Mouse (Mus musculus) adrenal gland, adult 18-20 months (tissue): ENCODE measurements around the gene Rnf111. TPM values are rescaled to one million over a fixed set of nuclear protein-coding genes. Genes with fewer than 3 reads are reported as not detected.

Experiments used
- DNase-seq, 2 experiments: peaks; one replicate each; pipeline ENCODE4 v3.0.0; 2021 to 2022; ENCODE audit warnings: low spot score in 2 of 2
- microRNA-seq, 2 experiments: library from miRNA; unstranded; fragments of <30 nt; microRNA quantifications; one replicate each; pipeline ENCODE4 v1.2.0; 2021; ENCODE audit warnings: borderline number of aligned reads in 2 of 2
- total RNA-seq, 2 experiments: library from RNA; stranded (reverse); gene quantifications; 1 replicate in 1 of 2; 2 replicates in 1 of 2; pipeline ENCODE4 v1.2.3; 2021

Rnf111 gene
- total RNA-seq, 2 experiments from 2014 or later = 34.6 to 38.2 TPM

DNA sequence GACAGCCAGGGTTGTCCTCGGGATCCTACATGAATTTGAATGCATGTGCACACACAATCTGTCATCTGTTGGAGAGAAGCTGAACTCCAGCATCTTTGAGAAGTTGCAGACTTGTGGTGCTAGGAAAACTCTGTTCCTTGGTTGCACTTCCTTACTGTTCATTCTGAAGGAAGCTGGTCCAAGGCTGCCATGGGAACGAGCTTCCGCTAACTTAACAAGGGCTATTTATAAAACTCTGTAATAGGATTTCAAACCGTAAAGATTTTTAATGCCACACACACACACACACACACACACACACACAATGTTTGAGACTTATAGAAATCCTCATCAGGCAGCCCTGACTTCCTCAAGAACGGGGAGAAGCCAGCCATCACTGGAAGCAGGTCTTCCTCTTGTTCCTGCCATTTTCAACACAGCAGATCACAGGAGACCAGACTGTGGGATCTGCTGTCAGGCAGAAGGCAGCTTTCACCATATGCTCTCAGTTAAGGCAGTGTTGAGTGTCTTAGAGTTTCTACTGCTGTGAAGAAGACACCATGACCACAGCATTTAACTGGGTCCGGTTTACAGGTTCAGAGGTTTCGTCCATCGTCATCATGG lies 101.5 kb downstream of the Rnf111 start:
- DNase-seq = no peak

DNA sequence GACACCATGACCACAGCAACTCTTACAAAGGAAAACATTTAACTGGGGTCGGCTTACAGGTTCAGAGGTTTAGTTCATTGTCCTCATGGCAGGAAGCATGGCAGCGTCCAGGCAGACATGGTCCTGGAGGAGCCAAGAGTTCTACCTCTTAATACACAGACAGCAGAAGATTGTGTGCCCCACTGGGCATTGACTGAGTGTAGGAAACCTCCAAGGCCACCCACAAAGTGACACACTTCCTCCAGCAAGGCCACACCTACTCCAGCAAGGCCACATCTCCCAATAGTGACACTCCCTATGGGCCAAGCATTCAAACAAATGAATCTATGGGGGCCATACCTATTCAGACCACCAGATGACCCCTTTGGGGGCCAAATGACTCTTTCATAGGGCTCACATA lies 107.4 kb downstream of the Rnf111 start:
- no peak for DNase-seq

DNA sequence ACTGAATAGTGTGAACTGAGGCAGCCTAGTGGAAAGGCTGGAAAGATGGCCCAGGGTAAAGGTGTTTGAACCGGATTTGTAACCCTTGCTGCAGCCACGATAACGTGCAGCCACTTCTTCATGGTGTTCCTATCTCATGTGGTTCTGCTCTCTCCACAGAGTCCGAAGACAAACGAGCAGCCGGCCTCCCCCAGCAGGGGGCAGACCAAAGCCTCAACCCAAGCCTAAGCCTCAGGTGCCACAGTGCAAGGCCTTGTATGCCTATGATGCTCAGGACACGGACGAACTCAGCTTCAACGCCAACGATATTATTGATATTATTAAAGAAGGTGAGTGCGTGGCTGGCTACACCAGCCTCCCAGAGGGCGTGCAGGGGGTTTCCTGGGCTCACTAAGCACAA lies 107.9 kb downstream of the Rnf111 start:
- no peak for DNase-seq

DNA sequence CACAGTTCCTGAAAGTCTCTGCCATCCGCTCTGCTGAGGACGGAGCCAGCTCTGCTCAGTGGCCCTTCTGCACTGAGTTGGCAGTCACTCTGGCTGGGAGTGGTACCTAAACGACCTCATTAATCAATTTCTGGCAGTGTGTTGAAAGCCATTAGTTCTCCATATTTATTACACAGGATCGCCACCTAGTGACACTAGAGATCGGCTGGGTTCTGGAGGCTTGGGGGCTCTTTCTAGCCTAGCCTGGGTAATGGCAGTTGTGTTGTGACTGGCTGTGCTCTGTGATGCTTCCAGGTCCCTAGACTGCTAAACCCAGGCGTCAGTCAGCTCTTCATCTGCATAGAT lies 111.0 kb downstream of the Rnf111 start:
- DNase-seq = peak in 1 of 2 experiments; percentile 19

DNA sequence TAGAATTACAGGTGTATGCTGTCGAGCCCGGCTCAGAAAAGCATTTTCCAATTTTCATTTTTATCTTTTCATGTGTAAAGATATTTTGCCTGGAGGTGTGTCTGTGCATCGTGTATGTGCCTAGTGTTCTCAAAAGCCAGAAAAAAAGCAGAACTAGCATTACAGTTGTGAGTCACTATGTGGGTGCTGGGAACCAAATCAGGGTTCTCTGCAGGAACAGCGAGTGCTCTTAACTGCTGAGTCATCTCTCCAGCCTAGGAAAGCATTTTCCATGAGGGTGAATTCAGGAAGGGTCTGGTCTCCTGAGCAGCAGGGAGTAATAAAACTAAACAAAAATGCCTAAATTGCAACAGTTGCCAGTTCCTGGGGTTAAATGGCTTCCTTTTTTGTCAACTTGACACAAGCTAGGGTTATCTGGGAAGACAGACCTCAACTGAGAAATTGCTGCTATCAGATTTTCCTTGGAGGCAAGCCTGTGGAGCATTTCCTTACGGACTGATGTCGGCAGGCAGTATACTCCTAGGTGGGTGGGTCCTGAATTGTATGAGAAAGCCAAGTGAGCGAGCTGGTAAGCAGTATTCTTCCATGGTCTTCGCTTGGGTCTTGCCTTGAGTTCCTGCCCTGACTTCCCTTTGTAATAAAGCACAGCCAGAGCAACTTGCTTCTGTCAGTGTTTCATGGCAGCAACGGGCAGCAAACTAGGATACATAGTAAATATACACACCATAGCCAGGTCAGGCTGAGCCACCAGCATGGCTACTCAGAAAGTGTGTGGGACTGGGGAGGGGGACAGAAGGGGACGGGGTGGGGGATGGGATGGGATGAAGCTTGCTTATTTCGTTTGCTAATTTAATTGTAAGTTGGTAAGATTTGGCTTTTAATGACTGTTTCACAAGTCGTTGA lies 111.6 kb downstream of the Rnf111 start:
- DNase-seq = no peak

DNA sequence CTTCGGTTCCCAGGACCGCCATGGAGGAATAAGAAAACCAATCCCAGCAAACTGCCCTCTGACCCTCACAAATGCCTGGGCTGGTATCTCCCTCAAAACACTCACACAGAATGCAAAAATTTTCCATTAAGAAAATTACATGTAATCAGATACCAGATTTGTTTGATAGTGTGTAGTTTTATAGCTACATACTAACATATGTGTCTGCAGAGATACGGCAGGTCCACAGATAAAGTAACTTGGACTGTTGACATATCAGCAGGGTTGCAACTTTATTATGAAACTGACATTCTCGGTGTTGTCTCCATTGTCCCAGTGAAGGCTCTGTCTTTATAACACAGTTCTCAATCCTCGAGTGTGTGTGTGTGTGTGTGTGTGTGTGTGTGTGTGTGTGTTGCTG lies 112.5 kb downstream of the Rnf111 start:
- no peak for DNase-seq

DNA sequence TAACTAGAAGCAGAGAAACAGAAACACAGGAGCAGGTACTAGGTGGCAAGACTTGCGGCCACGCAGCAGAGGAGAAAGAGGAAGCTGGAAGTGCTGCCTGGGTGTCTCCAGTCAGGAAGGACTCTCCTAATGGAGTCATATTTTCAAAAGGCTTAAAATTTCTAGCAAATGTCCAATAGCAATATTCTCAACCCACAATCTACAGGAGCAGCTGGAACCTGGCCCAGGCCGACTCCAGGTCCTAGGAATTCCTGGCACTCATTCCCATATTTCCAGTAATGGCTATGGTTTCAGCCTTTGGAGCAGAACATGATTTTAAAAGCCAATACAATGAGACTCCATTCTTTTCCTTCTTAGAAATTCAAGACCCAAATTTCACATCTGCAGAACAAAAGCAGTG lies 114.0 kb downstream of the Rnf111 start:
- DNase-seq = no peak

DNA sequence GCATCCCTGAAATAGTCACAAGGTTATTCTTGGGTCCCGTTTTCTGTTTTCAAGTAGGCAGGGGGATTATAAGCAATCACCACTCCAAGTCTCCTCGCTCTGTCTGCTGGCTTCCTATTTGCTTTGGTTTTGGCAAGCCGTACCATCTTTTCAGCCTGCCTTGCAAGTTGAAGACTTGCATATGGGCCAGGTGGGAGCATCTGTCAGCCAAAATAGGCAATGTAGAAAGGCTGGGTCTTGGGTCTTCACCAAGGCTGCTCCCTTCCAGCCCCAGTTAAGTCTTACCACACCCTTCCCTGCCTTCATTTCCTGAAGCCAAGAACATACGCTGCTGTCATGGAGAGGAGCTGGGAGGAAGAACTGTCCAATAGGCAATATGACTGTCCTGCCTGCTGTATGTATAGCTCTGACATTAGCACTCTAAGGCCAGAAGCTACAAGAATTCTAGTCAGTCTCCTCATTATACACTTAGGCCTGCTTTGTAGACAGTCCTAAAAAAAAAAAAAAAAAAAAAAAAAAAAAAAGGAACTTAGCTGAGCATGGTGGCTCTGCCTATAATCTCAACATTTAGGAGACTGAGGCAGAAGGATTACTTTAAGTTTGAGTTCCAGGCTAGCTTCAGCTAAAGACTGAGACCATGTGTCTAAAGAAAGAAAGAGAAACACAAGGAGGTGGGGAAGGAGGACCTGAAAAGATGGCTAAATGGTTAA lies 116.0 kb downstream of the Rnf111 start:
- DNase-seq = no peak

DNA sequence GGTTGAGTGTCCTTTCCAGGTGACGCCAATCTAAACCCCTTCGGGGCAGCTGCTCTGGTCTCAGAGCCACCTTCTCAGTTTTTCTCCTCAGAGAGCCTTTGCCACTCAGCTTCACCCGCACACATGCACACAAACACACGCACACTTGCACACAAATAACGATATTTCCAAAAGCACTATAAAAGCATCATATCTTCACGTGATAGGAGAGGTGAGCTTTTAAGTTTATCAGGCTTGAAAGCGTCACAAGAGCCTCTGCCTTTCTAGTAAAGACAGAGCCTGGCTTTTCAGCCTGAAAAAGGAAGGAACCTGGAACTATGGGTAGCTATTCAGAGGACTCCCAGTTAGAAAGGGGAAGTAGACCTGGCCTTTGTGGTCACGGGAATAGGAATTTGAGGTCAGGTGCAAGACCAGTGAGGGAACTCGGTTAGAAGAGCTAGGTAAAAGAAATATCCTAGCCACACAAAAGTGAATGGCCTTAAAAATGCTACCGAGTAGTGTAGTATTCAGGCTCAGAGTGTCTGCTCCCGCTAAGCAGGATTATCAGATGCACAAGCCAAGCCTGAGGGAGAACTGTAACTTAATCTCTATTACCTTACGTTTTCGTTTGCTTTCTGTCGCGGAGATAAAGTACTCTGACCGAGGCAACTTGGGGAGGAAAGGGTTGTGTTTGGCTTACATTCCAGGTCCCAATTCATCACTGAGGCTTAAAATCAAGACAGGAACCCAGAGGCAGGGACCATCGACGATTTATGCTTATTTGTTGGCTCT lies 118.4 kb downstream of the Rnf111 start:
- DNase-seq = no peak

DNA sequence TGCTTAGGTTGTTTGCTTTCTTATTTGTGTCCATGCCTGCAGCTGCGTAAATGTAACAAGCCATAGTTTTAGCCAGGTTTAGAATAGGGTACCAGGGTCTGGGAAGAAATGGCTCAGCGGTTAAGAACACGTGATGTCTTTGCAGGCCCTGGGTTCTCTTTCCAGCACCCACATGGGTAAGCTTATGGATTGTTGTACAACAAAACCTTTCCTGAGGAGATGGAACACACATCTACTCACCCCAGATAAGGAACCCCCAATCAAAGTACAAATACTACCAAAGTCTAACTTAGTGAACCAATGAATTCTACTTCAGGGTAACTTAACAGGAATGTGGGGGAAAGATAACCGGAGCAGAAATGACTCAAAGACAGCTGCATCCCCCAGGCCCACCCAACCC lies 119.0 kb downstream of the Rnf111 start:
- no peak for DNase-seq

DNA sequence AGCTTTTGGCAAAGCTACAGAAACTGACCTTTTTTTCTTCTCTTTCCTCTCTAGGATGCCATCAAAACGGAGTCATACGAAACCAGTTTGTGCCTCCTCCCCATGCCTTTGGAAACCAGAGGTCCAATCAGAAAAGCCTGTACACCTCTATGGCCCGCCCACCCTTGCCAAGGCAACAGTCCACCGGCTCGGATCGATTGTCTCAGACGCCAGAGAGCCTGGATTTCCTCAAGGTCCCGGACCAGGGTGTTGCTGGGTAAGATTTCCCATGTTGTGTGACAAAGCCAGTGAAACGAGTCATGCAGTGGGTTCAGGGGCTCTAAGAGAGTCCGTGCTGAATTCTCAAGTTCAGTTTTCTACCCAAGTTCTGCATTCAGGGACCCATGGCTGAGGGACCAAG lies 119.8 kb downstream of the Rnf111 start:
- no peak for DNase-seq

DNA sequence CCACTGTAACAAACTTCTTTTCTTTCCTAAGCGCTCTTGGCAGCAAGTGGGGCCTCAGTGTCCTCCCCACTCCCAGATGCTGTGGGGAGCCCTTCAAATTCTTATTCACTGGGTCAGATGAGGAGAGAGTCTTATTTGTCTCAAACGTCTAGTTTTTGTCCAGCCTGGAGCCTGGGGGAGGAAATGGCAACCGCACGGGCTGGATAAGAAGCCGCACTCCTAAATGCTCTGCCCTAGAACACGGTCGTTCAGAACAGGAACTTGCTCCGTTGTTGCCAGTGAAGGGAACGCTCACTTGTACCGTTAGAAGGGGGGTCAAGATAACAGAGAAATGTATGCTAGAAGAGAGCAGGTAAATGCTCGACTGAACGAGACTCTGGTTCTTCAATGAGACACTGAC lies 121.4 kb downstream of the Rnf111 start:
- no peak for DNase-seq

DNA sequence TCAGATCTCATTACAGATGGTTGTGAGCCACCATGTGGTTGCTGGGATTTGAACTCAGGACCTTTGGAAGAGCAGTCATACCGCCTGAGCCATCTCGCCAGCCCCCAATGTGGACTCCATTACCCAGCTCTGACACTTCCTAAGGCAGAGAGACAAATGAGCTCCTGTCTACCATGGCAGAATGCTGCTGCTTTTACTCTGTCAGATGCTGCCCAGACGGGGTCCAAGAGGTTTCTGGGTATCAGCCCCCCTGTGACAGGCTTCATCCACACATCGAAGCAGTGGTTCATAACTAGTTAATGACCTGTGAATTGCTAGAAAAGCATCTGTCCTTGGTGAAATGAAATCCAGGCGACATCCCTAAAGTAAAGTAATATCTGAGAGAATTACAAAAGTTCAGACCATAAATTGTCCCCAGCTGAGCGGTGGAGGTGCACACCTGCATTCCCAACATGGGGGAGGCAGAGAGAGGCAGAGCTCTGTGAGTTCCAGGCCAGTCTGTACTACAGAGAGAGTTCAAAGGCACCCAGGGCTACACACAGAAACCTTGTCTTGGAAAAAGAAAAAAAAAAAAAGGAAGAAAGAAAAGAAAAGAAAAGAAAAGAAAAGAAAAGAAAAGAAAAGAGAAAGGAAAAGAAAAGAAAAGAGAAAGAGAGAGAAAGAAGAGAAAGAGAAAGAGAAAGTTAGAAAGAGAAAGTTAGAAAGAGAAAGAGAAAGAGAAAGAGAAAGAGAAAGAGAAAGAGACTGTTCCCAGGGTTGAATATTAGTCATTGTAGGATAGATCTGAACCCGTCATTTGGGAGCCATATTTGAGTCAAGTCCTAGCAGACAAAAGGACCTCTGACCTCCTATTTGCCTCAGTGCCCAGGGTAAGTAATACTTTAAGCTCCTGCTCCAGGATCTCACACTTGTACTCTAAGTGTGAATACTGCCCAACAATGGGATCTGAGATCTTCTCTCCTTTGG lies 123.7 kb downstream of the Rnf111 start:
- no peak for DNase-seq

Small RNA genes lying within 50 kb of the gene (microRNA-seq; reads per million reads assigned to microRNA genes)
- 0 to 0.95 reads per million in 2 experiments for gene Mir5626

Other genes with a start within 250 kb of the Rnf111 start
- gene Ccnb2, start 82.2 kb downstream of the Rnf111 start, total RNA-seq = 1 to 10 TPM; 1.1 to 2.0 TPM
- 10 to 100 TPM; 35.9 to 41.9 TPM for gene Sltm, start 39.0 kb upstream of the Rnf111 start, total RNA-seq
- gene Gm10642, start 152.5 kb upstream of the Rnf111 start, total RNA-seq = 1 to 10 TPM in 1 of 2 experiments, under 1 TPM in 1; 0.43 to 2.7 TPM
- gene Mindy2, start 153.4 kb upstream of the Rnf111 start, total RNA-seq = 10 to 100 TPM; 15.1 to 24.2 TPM
- gene Adam10, start 175.3 kb upstream of the Rnf111 start, total RNA-seq = 10 to 100 TPM; 37.4 to 42.9 TPM